ENCODE assay signal across 8 mouse cellular contexts in genomic region chrX:101419725-101420699, GRCm38 (mm10). TPM values are rescaled to one million over a fixed set of nuclear protein-coding genes. Genes with fewer than 3 reads are reported as not detected.
DNase-seq lines count a peak whose midpoint lies in the region; ATAC-seq and TF ChIP-seq lines count a peak whose summit lies in the region.

No protein-coding gene starts in this region.

- peak; percentile 94 for ATAC-seq in erythroid progenitor cell, adult 5-6 weeks (replicated peaks; ENCODE audit: low FRiP score, poor library complexity, severe bottlenecking)
- ATAC-seq in heart, embryonic 13.5 days (ENCODE audit: extremely low read depth, insufficient number of reproducible peaks, low FRiP score, low TSS enrichment) = peak; percentile 79
- ATAC-seq in liver, embryonic 11.5 days (replicated peaks; ENCODE audit: low FRiP score) = peak; percentile 96

- no peaks in the 10 kb centered on the region for H3K79me2 ChIP-seq in myocyte (ENCODE audit: control insufficient read depth, insufficient read depth)

- 0 out of 2 replicates have a peak, but pooled peaks cover 5% of the 10 kb centered on the region for H3K27me3 ChIP-seq in heart, embryonic 13.5 days (replicated peaks)
- H3K27me3 ChIP-seq in liver, embryonic 11.5 days (replicated peaks; ENCODE audit: control insufficient read depth, insufficient read depth, low read length) = peaks cover 7% of the 10 kb centered on the region
- H3K27me3 ChIP-seq in myocyte (ENCODE audit: control insufficient read depth, insufficient read depth, insufficient read length) = no peaks in the 10 kb centered on the region

- peak overlapping the region; percentile 72 for H3K4me2 ChIP-seq in heart, embryonic 13.5 days
- H3K4me2 ChIP-seq in liver, embryonic 11.5 days = peak overlapping the region; percentile 71
- H3K4me2 ChIP-seq in myocyte (ENCODE audit: low read depth) = peak overlapping the region; percentile 66

- H3K4me1 ChIP-seq in heart, embryonic 13.5 days = peaks cover 17% of the 10 kb centered on the region
- peaks cover 4% of the 10 kb centered on the region; the same call in 1 of the 2 replicates for H3K4me1 ChIP-seq in liver, embryonic 11.5 days (replicated peaks; ENCODE audit: control insufficient read depth, insufficient read depth, low read length)

- peak; percentile 89 for DNase-seq in CD4-positive helper T cell, adult 2 months (ENCODE audit: low read depth, low spot score)
- peak; percentile 77 for DNase-seq in brain, embryonic 18.5 days (ENCODE audit: low read depth, low spot score)
- DNase-seq in kidney, postnatal 10 days = peak; percentile 91
- DNase-seq in liver, embryonic 11.5 days (ENCODE audit: low spot score) = peak; percentile 77
- DNase-seq in spleen, postnatal 4 days (ENCODE audit: low spot score in 2 of 2) = peak; percentile 79 to 88

- H3K9me3 ChIP-seq in heart, embryonic 13.5 days = no peaks in the 10 kb centered on the region
- no peaks in the 10 kb centered on the region for H3K9me3 ChIP-seq in liver, embryonic 11.5 days (ENCODE audit: control insufficient read depth, low read length)

- peak overlapping the region; percentile 82 for H3K27ac ChIP-seq in heart, embryonic 13.5 days (replicated peaks)
- H3K27ac ChIP-seq in liver, embryonic 11.5 days (ENCODE audit: low read depth, low read length) = peak overlapping the region; percentile 4; the same call in 1 of the 2 replicates

- H3K36me3 ChIP-seq in heart, embryonic 13.5 days = peaks cover 18% of the 10 kb centered on the region
- no peaks in the 10 kb centered on the region for H3K36me3 ChIP-seq in liver, embryonic 11.5 days (ENCODE audit: control insufficient read depth, insufficient read depth, low read length)
- H3K36me3 ChIP-seq in myocyte (ENCODE audit: control insufficient read depth, insufficient read depth) = no peaks in the 10 kb centered on the region

- H3K4me3 ChIP-seq in heart, embryonic 13.5 days = peak overlapping the region; percentile 67
- H3K4me3 ChIP-seq in liver, embryonic 11.5 days (ENCODE audit: low read depth, low read length) = peak overlapping the region; percentile 68
- H3K4me3 ChIP-seq in myocyte = peak overlapping the region; percentile 73

- peak overlapping the region; percentile 81 for H3ac ChIP-seq in myocyte (ENCODE audit: control insufficient read depth, insufficient read length)

- TF ChIP-seq POLR2A in myocyte (IDR thresholded peaks at IDR 0.05; ENCODE audit: insufficient read length, low read depth) = peak; percentile 42

- peak overlapping the region; percentile 87 for H3K9ac ChIP-seq in heart, embryonic 13.5 days
- peak overlapping the region; percentile 78 for H3K9ac ChIP-seq in liver, embryonic 11.5 days (ENCODE audit: low read depth, low read length)

- WGBS in heart, embryonic 13.5 days = 16% methylated on average over 52 of the region's 54 CpGs
- 9% methylated on average over 47 of the region's 54 CpGs for WGBS in liver, embryonic 11.5 days

TF ChIP-seq in myocyte, 11 proteins besides CTCF, POLR2A, EP300 and RAD21:
- TF ChIP-seq CEBPB (IDR thresholded peaks at IDR 0.05; ENCODE audit: insufficient read depth, poor library complexity, severe bottlenecking) = no peak
- TF ChIP-seq E2F4 (IDR thresholded peaks at IDR 0.05; ENCODE audit: insufficient read depth) = peak; percentile 20

RNA-seq across cellular contexts. Expression of gene Zmym3, which starts 0.6 kb away (rescaled TPM):
- total RNA-seq in erythroid progenitor cell, adult 5-6 weeks (2015; ENCODE audit: low replicate concordance) = 1.3 and 4.3 TPM in 2 replicates
- total RNA-seq in erythroid progenitor cell, adult 5-6 weeks (2017; ENCODE audit: low replicate concordance) = 2.2 and 2.3 TPM in 2 replicates
- polyA plus RNA-seq in heart, embryonic 13.5 days (2015; fragmentation: Nextera tagmentation; extraction: Ambion mirVana) = 26.9 and 29.8 TPM in 2 replicates
- 14.6 and 14.8 TPM in 2 replicates for polyA plus RNA-seq in liver, embryonic 11.5 days (2014; fragmentation: Nextera tagmentation; extraction: Ambion mirVana)
- 16.9 TPM for polyA plus RNA-seq in myocyte (2012; fragmentation: generic; extraction: Trizol)

RNA-seq across cellular contexts. Expression of gene Nono, which starts 9.1 kb away (rescaled TPM):
- total RNA-seq in erythroid progenitor cell, adult 5-6 weeks (2015; ENCODE audit: low replicate concordance) = 155 and 173 TPM in 2 replicates
- total RNA-seq in erythroid progenitor cell, adult 5-6 weeks (2017; ENCODE audit: low replicate concordance) = 224 and 241 TPM in 2 replicates
- 236 and 258 TPM in 2 replicates for polyA plus RNA-seq in heart, embryonic 13.5 days (2015; fragmentation: Nextera tagmentation; extraction: Ambion mirVana)
- polyA plus RNA-seq in liver, embryonic 11.5 days (2014; fragmentation: Nextera tagmentation; extraction: Ambion mirVana) = 349 and 361 TPM in 2 replicates
- polyA plus RNA-seq in myocyte (2012; fragmentation: generic; extraction: Trizol) = 183 TPM

RNA-seq across cellular contexts. Expression of gene Itgb1bp2, which starts 28.9 kb away (rescaled TPM):
- 2.9 and 7.6 TPM in 2 replicates for total RNA-seq in erythroid progenitor cell, adult 5-6 weeks (2015; ENCODE audit: low replicate concordance)
- 2.3 and 4.1 TPM in 2 replicates for total RNA-seq in erythroid progenitor cell, adult 5-6 weeks (2017; ENCODE audit: low replicate concordance)
- polyA plus RNA-seq in heart, embryonic 13.5 days (2015; fragmentation: Nextera tagmentation; extraction: Ambion mirVana) = 49.5 and 56.2 TPM in 2 replicates
- 1.6 and 2.9 TPM in 2 replicates for polyA plus RNA-seq in liver, embryonic 11.5 days (2014; fragmentation: Nextera tagmentation; extraction: Ambion mirVana)
- polyA plus RNA-seq in myocyte (2012; fragmentation: generic; extraction: Trizol) = 114 TPM

RNA-seq across cellular contexts. Expression of gene Gjb1, which starts 43.8 kb away (rescaled TPM):
- not detected in 2 replicates for total RNA-seq in erythroid progenitor cell, adult 5-6 weeks (2015; ENCODE audit: low replicate concordance)
- not detected in 2 replicates for total RNA-seq in erythroid progenitor cell, adult 5-6 weeks (2017; ENCODE audit: low replicate concordance)
- 0.39 and 2.0 TPM in 2 replicates for polyA plus RNA-seq in heart, embryonic 13.5 days (2015; fragmentation: Nextera tagmentation; extraction: Ambion mirVana)
- polyA plus RNA-seq in liver, embryonic 11.5 days (2014; fragmentation: Nextera tagmentation; extraction: Ambion mirVana) = 33.6 and 34.5 TPM in 2 replicates
- polyA plus RNA-seq in myocyte (2012; fragmentation: generic; extraction: Trizol) = not detected

Comparison
In these comparisons a context has a peak if more than half of its experiments do, and no peak if none do; other contexts are left out.
1. Peak in every context shown above with its lines: DNase-seq, ATAC-seq, H3K4me3 ChIP-seq and H3K27ac ChIP-seq.
2. RNA of gene Itgb1bp2, which starts 28.9 kb away (polyA plus RNA-seq): 114 TPM in myocyte (single experiment) and 49.5 to 56.2 TPM in heart, embryonic 13.5 days; 1.6 to 2.9 TPM in liver, embryonic 11.5 days; every median in the first group is over 10 times any median in the second.